Mouse (Mus musculus) heart, postnatal 0 days (tissue): ENCODE results near the gene Cdrt4. TPM values are rescaled to one million over a fixed set of nuclear protein-coding genes. Genes with fewer than 3 reads are reported as not detected.

Source experiments
- ATAC-seq: fragments of 200-750 bp; cut with Nextera tagmentation; 2 replicates; pipeline ENCODE4 v1.8.0; 2017; ENCODE audit warnings: low read depth, moderate number of reproducible peaks, moderate library complexity; ENCODE audit not compliant: insufficient read depth
- DNase-seq: peaks from one replicate; pipeline ENCODE4 v3.0.0-alpha.2; 2016; ENCODE audit warnings: low spot score
- H3K27ac ChIP-seq: fragments of 300-500 bp; sonication (generic); 2 replicates; pipeline ENCODE4 v1.5.1; 2014; ENCODE audit warnings: low read depth, mild to moderate bottlenecking
- H3K27me3 ChIP-seq: fragments of 300-500 bp; sonication (generic); 2 replicates; pipeline ENCODE4 v1.6.1; 2014; ENCODE audit warnings: low read length, mixed read lengths; ENCODE audit not compliant: control insufficient read depth, insufficient read depth
- H3K36me3 ChIP-seq: fragments of 300-500 bp; sonication (generic); replicated peaks from 2 replicates; pipeline ENCODE4 v1.6.1; 2014; ENCODE audit warnings: low read length, mixed read lengths; ENCODE audit not compliant: control insufficient read depth, insufficient read depth
- H3K4me1 ChIP-seq: fragments of 300-500 bp; sonication (generic); 2 replicates; pipeline ENCODE4 v1.6.1; 2014; ENCODE audit warnings: antibody characterized with exemption; ENCODE audit not compliant: control insufficient read depth, insufficient read depth
- H3K4me2 ChIP-seq: fragments of 300-500 bp; sonication (generic); 2 replicates; pipeline ENCODE4 v1.6.1; 2014; ENCODE audit warnings: low read depth, mild to moderate bottlenecking, low read length, moderate library complexity
- H3K4me3 ChIP-seq: fragments of 300-500 bp; sonication (generic); 2 replicates; pipeline ENCODE4 v1.5.1; 2014; ENCODE audit warnings: low read depth, low read length
- H3K9ac ChIP-seq: fragments of 300-500 bp; sonication (generic); replicated peaks from 2 replicates; pipeline ENCODE4 v1.6.1; 2014; ENCODE audit warnings: low read depth, low read length, mixed read lengths
- H3K9me3 ChIP-seq: fragments of 300-500 bp; sonication (generic); replicated peaks from 2 replicates; pipeline ENCODE4 v1.6.1; 2016; ENCODE audit warnings: low read length; ENCODE audit not compliant: control insufficient read depth
- CTCF ChIP-seq: IDR thresholded peaks from 2 replicates; pipeline ENCODE4 v1.5.1; 2016; ENCODE audit warnings: antibody characterized with exemption, control low read depth, low read depth
- EP300 ChIP-seq: IDR thresholded peaks from 2 replicates; pipeline ENCODE4 v1.6.1; 2016; ENCODE audit warnings: antibody characterized with exemption, low read depth
- whole genome bisulfite sequencing: fragments of 180-500 bp; shearing (Covaris S2); extraction: QIAGEN DNeasy Blood & Tissue Kit; methylation state at CpG from one replicate; pipeline ENCODE4 v1.1.7; 2014; 5-methylcytosine and 5-hydroxymethylcytosine counted together
- polyA plus RNA-seq: library from polyadenylated mRNA; unstranded; fragments of >200 nt; fragmentation: Nextera tagmentation; extraction: Ambion mirVana; gene quantifications from 2 replicates; pipeline ENCODE4 v1.2.1, GENCODE M21; 2015
- total RNA-seq: library from RNA; depleted of rRNA; stranded (reverse); fragments of >200 nt; gene quantifications from 2 replicates; pipeline ENCODE4 v1.2.3, GENCODE M21; 2014; ENCODE audit warnings: low replicate concordance

Cdrt4 gene
- total and polyA plus RNA-seq, 2 experiments from 2014 or later: 0.16 TPM; not detected in 1

GRCm38 (mm10) chr11:62997039-62997717 lies 46.2 kb downstream of the Cdrt4 start:
- Histone ChIP-seq H3K27me3 (no peaks in the 10 kb centered on the region), H3K4me3 (no peak overlapping the region), H3K9me3 (no peaks in the 10 kb centered on the region), H3K4me2 (peak overlapping the region; percentile 23), H3K4me1 (peaks cover 25% of the 10 kb centered on the region), H3K27ac (peak overlapping the region; percentile 73), H3K36me3 (no peaks in the 10 kb centered on the region), H3K9ac (no peak overlapping the region)
- DNase-seq: no peak
- WGBS: 56% methylated on average over 5 of the region's 5 CpGs
- TF ChIP-seq EP300: 0 out of 2 replicates have a peak, but pooled peaks have one; percentile 41
- TF ChIP-seq CTCF: no peak
- no peak for ATAC-seq

- Histone ChIP-seq H3K27me3 (no peaks in the 10 kb centered on the region), H3K4me3 (no peak overlapping the region), H3K4me1 (peaks cover 25% of the 10 kb centered on the region), H3K9me3 (no peaks in the 10 kb centered on the region), H3K4me2 (peak overlapping the region; percentile 23), H3K9ac (no peak overlapping the region), H3K36me3 (no peaks in the 10 kb centered on the region), H3K27ac (peak overlapping the region; percentile 73)
- 19% methylated on average over 11 of the region's 11 CpGs for WGBS
- peak; percentile 87 for DNase-seq
- peak; percentile 86 for ATAC-seq
- TF ChIP-seq EP300 (no peak), CTCF (peak; percentile 40)
Observed at GRCm38 (mm10) chr11:62997718-62998281, 46.8 kb downstream of the Cdrt4 start.

- ATAC-seq (no peak), DNase-seq (no peak)
- Histone ChIP-seq H3K9me3 (no peaks in the 10 kb centered on the region), H3K4me1 (peaks cover 25% of the 10 kb centered on the region), H3K9ac (no peak overlapping the region), H3K27ac (no peak overlapping the region), H3K4me2 (no peak overlapping the region), H3K36me3 (no peaks in the 10 kb centered on the region), H3K27me3 (no peaks in the 10 kb centered on the region), H3K4me3 (no peak overlapping the region)
- 87% methylated on average over 8 of the region's 8 CpGs for WGBS
- TF ChIP-seq EP300 (no peak), CTCF (no peak)
Observed at GRCm38 (mm10) chr11:63000126-63000525, 49.1 kb downstream of the Cdrt4 start.

GRCm38 (mm10) chr11:63004617-63005016 lies 53.6 kb downstream of the Cdrt4 start:
- H3K27ac ChIP-seq: no peak overlapping the region

GRCm38 (mm10) chr11:63007376-63007775 lies 56.4 kb downstream of the Cdrt4 start:
- Histone ChIP-seq H3K4me1 (no peaks in the 10 kb centered on the region), H3K27me3 (no peaks in the 10 kb centered on the region), H3K9ac (no peak overlapping the region), H3K9me3 (no peaks in the 10 kb centered on the region; the same call in 1 of the 2 replicates), H3K36me3 (no peaks in the 10 kb centered on the region), H3K4me3 (no peak overlapping the region), H3K27ac (no peak overlapping the region), H3K4me2 (no peak overlapping the region)
- TF ChIP-seq CTCF (no peak), EP300 (no peak)
- WGBS: 86% methylated on average over 5 of the region's 5 CpGs
- ATAC-seq (no peak), DNase-seq (no peak)

More at GRCm38 (mm10) chr11:63004617-63005016, 53.6 kb downstream of the Cdrt4 start:
- 51% methylated on average over 6 of the region's 6 CpGs for WGBS
- no peaks in the 10 kb centered on the region for H3K27me3 ChIP-seq
- H3K4me3 ChIP-seq: no peak overlapping the region
- H3K9me3 ChIP-seq: no peaks in the 10 kb centered on the region; the same call in 1 of the 2 replicates
- H3K9ac ChIP-seq: no peak overlapping the region
- ATAC-seq (no peak), DNase-seq (no peak)
- TF ChIP-seq EP300 (no peak), CTCF (no peak)
- no peak overlapping the region for H3K4me2 ChIP-seq
- no peaks in the 10 kb centered on the region for H3K36me3 ChIP-seq
- H3K4me1 ChIP-seq: no peaks in the 10 kb centered on the region
